Mouse (Mus musculus) myocyte (in vitro differentiated cells): ENCODE results near the gene Hdac1.

Source experiments
- CEBPB ChIP-seq: IDR thresholded peaks from 2 replicates; pipeline ENCODE4 v1.6.1; 2011; ENCODE audit warnings: mild to moderate bottlenecking, moderate library complexity; ENCODE audit not compliant: poor library complexity, insufficient read depth, severe bottlenecking
- E2F4 ChIP-seq: IDR thresholded peaks from one replicate; pipeline ENCODE4 v1.6.1; 2011; ENCODE audit warnings: mild to moderate bottlenecking, control low read depth, moderate library complexity; ENCODE audit not compliant: insufficient read depth
- MAX ChIP-seq: IDR thresholded peaks from one replicate; pipeline ENCODE4 v1.6.1; 2011; ENCODE audit warnings: low read depth, mild to moderate bottlenecking, control low read depth
- MYOD1 ChIP-seq, 3 experiments: IDR thresholded peaks; one replicate each; pipeline ENCODE4 v1.6.1; 2011; ENCODE audit warnings: control low read depth in 2 of 3, low read depth in 2 of 3, mild to moderate bottlenecking in 2 of 3, moderate library complexity in 1 of 3; ENCODE audit not compliant: insufficient read length in 2 of 3, control insufficient read depth in 1 of 3
- POLR2A ChIP-seq: IDR thresholded peaks from one replicate; pipeline ENCODE4 v1.6.1; 2011; ENCODE audit warnings: low read depth, mild to moderate bottlenecking, control low read depth, moderate library complexity; ENCODE audit not compliant: insufficient read length
- POLR2AphosphoS2 ChIP-seq: IDR thresholded peaks from one replicate; pipeline ENCODE4 v1.6.1; 2011; ENCODE audit warnings: low read depth, control low read depth; ENCODE audit not compliant: insufficient read length
- TCF12 ChIP-seq: IDR thresholded peaks from one replicate; pipeline ENCODE4 v1.6.1; 2011; ENCODE audit warnings: mild to moderate bottlenecking, control low read depth; ENCODE audit not compliant: poor library complexity, insufficient read depth, severe bottlenecking
- TCF3 ChIP-seq: IDR thresholded peaks from one replicate; pipeline ENCODE4 v1.6.1; 2011; ENCODE audit warnings: low read depth, control low read depth; ENCODE audit not compliant: insufficient read length
- USF1 ChIP-seq: IDR thresholded peaks from one replicate; pipeline ENCODE4 v1.6.1; 2011; ENCODE audit warnings: low read depth, mild to moderate bottlenecking, control low read depth, moderate library complexity

GRCm38 (mm10) chr4:129575171-129575844, 32.8 kb upstream of the Hdac1 start:
- TF ChIP-seq MAX (no peak), POLR2A (no peak), MYOD1 (IDR thresholded peaks at IDR 0.05; ENCODE audit: control insufficient read depth in 1 of 3, insufficient read length in 2 of 3, low read depth in 2 of 3) (no peak), TCF12 (no peak), TCF3 (no peak), USF1 (no peak), POLR2AphosphoS2 (no peak), CEBPB (no peak), E2F4 (no peak)
